Mouse (Mus musculus) layer of hippocampus, adult 9-10 months (tissue): ENCODE measurements around the gene Lamtor1.
A peak's percentile ranks its signal among the peaks of the same experiment; 100 is the strongest.

Experiments used
- DNase-seq: peaks from one replicate; pipeline ENCODE4 v3.0.0; 2022; ENCODE audit warnings: low spot score

The Lamtor1 gene

DNA sequence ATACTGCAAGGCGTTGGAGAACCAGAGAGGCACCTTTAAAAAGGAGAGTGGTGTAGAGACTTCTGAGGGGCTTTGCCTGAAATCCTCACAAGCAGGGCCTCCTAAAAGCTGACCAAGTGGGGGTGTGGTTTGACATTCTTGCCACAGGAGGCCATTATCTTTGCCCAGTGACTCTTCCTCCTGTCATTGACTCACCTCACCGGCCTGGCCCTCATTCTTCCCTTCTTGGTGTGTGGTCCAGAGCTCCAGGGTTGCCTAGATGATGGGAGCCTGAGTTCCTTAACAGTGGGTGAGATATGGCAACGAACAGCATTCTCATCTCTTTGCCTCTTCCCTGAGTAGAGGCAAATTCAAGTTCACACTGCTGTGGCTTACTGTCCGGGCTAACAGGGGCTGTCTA is 50.2 kb downstream of the Lamtor1 start:
- DNase-seq = no peak

GRCm38 (mm10) chr7:101956481-101956880 is 50.8 kb downstream of the Lamtor1 start:
- DNase-seq = no peak

DNA sequence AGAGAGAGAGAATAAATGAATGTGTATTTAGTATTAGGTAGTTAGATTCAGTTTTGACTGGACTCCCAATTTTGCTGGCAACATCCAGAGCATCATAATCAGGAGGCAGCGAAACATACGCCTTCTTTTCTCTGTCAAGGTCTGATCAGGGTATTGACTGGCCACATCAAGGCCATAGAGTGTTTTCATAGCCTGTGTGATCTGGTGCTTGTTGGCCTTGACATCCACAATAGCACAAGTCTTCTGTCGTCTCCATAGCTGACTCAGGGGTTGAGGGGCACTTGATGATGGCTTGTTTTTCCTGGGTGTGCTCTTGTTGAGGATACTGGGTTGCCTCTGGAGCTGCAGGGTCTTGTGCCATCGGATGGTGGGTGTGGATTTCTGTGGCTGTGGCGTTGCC is 51.2 kb downstream of the Lamtor1 start:
- no peak for DNase-seq

DNA sequence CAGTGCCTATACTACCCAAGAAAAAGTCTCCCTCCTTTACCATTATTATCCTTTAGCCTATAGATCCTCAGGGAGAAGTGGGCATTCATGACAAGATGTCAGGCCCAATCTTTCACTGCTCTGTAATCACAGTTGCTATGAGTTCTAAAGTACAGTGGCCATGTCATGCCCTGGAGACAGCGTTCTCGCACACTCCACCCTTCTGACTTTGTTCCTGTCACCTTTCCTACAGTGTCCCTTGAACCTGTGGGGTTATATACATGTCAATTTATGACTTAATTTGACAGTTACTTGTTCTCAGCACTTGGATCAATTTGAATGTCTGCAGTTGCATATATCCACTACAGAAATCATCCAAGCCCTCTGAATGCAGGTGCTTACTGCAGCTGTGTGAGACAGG is 57.1 kb downstream of the Lamtor1 start:
- DNase-seq = no peak

DNA sequence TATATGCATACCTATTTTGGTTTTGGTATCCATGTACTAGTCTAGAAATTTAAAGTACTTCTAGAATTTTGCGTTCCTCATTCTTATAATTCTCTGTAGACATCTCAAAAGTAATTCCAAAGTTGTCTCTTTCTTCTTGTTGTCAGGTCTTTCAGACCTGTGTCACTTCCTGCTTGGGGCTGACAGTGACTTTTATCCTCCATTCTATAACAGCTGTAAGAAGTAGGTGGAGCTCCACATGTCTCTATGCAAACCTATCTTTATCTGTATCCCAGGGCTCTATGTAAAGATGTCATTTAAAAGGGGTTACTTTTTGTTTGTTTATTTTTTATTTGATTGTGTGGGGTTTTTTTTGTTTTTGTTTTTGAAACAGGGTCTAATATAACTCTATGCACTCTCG is 57.9 kb downstream of the Lamtor1 start:
- no peak for DNase-seq

- no peak for DNase-seq
These were observed 58.8 kb downstream of the Lamtor1 start for GRCm38 (mm10) chr7:101964551-101964950.

- DNase-seq = no peak
These were observed 59.9 kb downstream of the Lamtor1 start for GRCm38 (mm10) chr7:101965606-101966005.

DNA sequence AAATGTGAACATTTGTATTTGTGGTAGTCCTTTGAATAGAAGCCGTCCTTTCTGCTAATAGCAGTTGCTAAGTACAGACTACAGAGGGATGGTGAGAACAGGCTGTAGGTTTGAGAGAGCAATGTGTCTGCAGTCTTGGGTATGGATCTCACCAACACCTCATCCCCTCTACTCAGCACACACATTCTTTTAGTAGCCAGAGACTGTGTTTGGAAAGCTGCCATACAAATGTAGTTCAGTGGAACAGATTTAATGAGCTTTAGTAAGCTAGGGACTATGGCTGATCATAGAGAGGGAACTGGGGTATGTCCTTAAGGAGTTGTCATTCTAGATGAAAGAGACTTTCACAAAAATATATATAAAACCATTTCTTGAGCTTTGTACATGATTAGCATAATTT is 61.6 kb downstream of the Lamtor1 start:
- no peak for DNase-seq

DNA sequence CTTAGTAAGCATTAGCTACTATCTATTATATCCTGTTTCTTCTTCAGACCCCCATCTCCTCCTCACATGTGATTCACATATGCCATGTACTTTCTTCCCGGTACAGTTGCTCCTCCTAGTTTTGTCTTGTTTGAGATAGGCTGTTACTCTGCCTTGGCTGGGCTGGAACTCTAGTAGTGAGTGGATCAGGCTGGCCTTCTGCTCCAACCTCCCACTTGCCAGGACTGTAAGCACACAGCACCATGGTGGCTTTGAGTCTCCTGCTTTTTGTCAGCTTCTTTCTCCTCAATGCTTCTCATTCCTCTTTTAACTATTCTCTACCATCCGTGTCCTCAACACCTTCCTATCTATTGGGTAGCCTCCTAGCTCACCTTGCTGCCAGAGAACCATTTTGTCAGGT is 63.0 kb downstream of the Lamtor1 start:
- DNase-seq = no peak

GRCm38 (mm10) chr7:101969694-101970428 is 64.2 kb downstream of the Lamtor1 start:
- DNase-seq = peak; percentile 49

DNA sequence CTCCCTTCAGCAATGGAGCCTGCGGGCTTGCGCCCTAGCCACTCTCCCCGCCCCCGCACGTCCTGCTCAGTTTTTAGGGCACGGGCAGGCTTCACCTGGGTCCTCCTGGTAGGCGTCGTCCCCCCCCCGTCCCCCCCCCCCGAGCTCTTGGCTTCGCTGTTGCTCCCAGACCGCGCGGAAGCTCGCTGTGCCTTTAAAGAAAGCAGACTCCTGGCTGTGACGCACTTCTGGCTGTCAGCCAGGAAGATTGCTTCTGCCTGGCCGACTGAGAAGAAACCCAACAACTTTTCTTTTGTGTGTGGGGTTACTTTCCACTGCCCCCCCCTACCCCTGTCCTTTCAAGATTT is 64.7 kb downstream of the Lamtor1 start:
- peak; percentile 64 for DNase-seq

DNA sequence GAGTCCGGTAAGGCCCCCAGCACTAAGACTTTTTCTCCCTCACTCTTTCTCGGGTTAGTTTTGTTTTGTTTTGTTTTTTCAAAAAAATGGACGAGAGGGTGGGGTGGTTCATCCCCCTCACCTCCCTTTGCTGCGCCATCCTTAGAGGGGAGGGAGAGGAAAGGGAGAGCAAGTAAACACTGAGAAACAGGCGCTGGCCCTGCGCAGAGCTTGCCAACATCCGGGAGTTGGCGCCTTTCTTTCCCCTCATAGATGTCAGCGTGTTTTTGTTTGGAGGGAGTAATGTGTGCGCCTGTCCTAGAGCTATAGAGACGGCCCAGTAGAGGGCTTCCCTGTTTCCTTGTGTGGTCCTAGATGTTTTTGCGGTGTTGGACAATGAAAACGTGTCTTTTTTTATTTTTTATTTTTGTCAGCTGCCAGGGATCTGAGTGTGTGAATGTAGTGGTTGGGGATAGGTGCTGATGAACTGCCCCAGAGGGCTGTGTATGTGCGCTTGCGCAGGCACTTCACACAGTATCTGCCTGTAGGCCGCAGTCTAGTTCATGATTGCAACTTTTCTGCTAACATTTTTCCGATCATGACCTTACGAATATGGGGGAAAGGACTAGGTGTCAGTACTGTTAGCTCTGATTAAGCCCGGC is 65.2 kb downstream of the Lamtor1 start:
- peak; percentile 61 for DNase-seq

DNA sequence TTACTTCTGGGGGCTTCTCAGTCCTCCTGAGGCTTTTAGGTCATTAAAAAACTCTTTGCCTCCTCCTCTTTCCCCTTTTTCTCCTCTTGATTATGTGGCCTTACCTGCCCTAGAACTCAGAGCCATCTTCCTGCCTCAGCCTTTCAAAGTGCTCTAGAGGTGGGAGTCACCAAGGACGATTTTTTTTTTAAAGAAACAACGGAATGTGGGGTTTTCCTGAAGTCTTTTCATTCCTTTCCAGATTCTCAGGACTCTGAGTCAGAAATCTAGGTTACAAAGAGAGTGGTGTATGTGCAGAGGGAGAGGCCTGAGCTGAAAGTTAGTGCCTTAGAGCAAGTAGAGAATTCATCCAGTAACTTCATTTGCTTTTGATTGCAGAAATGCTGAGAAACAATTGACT is 66.0 kb downstream of the Lamtor1 start:
- DNase-seq = no peak

GRCm38 (mm10) chr7:101973730-101974129 is 68.0 kb downstream of the Lamtor1 start:
- DNase-seq = no peak

GRCm38 (mm10) chr7:101974505-101974904 is 68.8 kb downstream of the Lamtor1 start:
- DNase-seq = no peak
